Mouse (Mus musculus) E14TG2a.4 (cell line): ENCODE results near the gene Pkn2.

ENCODE experiments used
- CTCF ChIP-seq: conservative IDR thresholded peaks from 2 replicates; pipeline ENCODE4 v1.5.1; 2014; ENCODE audit warnings: low read length
- NANOG ChIP-seq: IDR thresholded peaks from 2 replicates; pipeline ENCODE4 v1.6.1; 2014; ENCODE audit warnings: borderline replicate concordance, low read length, mixed read lengths

DNA sequence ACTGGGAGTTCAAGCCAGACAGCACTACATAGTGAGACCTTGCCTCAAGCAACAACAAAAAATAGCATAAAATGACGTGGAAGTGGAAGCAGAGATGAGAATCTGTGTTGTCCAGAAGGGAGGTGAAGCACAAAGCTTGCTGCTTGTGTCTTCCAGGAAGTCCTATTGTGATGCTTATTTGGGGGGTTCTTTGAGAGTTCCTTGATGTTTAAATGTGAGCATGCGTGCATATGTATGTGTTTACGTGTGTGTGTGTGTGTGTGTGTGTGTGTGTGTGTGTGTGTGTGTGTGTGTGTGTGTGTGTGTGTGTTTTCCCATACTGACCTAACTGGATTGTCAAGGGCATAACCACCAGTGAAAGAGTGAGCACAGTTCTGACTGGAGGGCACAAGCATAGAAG lies 5.2 kb upstream of the Pkn2 start:
- TF ChIP-seq CTCF (no peak), NANOG (no peak)
